Mouse (Mus musculus) heart, embryonic 11.5 days (tissue): ENCODE measurements at regions not wholly inside any gene's neighbourhood (a gene's known extent, or its start where the extent isn't known, plus 50 kb on each side); places are given as distances from the start of the nearest gene placed in this dataset.

ENCODE experiments used
- ATAC-seq: fragments of 200-750 bp; cut with Nextera tagmentation; replicated peaks from 2 replicates; pipeline ENCODE4 v1.8.0; 2017; ENCODE audit warnings: moderate library complexity; ENCODE audit not compliant: insufficient number of reproducible peaks, low FRiP score, low TSS enrichment
- H3K27ac ChIP-seq: fragments of 300-500 bp; sonication (generic); 2 replicates; pipeline ENCODE4 v1.5.1; 2014; ENCODE audit warnings: mild to moderate bottlenecking, low read depth, low read length
- H3K27me3 ChIP-seq: fragments of 300-500 bp; sonication (generic); 2 replicates; pipeline ENCODE4 v1.6.1; 2014; ENCODE audit warnings: mild to moderate bottlenecking, low read length, mixed read lengths; ENCODE audit not compliant: control insufficient read depth, insufficient read depth
- H3K36me3 ChIP-seq: fragments of 300-500 bp; sonication (generic); 2 replicates; pipeline ENCODE4 v1.6.1; 2014; ENCODE audit warnings: mild to moderate bottlenecking, low read length, moderate library complexity, mixed read lengths; ENCODE audit not compliant: control insufficient read depth, insufficient read depth
- H3K4me1 ChIP-seq: fragments of 300-500 bp; sonication (generic); 2 replicates; pipeline ENCODE4 v1.6.1; 2014; ENCODE audit warnings: low read length; ENCODE audit not compliant: control insufficient read depth, insufficient read depth
- H3K4me2 ChIP-seq: fragments of 300-500 bp; sonication (generic); 2 replicates; pipeline ENCODE4 v1.6.1; 2014; ENCODE audit warnings: mild to moderate bottlenecking, moderate library complexity
- H3K4me3 ChIP-seq: fragments of 300-500 bp; sonication (generic); 2 replicates; pipeline ENCODE4 v1.5.1; 2014; ENCODE audit warnings: low read depth, low read length
- H3K9ac ChIP-seq: fragments of 300-500 bp; sonication (generic); 2 replicates; pipeline ENCODE4 v1.6.1; 2014; ENCODE audit warnings: mild to moderate bottlenecking, low read depth, low read length, moderate library complexity
- H3K9me3 ChIP-seq: fragments of 300-500 bp; sonication (generic); replicated peaks from 2 replicates; pipeline ENCODE4 v1.6.1; 2016; ENCODE audit warnings: low read length; ENCODE audit not compliant: control insufficient read depth
- WGBS: fragments of 180-500 bp; shearing (Covaris S2); extraction: QIAGEN DNeasy Blood & Tissue Kit; methylation state at CpG from one replicate; pipeline ENCODE4 v1.1.7; 2014; ENCODE audit not compliant: insufficient replicate concordance; 5-methylcytosine and 5-hydroxymethylcytosine counted together

DNA sequence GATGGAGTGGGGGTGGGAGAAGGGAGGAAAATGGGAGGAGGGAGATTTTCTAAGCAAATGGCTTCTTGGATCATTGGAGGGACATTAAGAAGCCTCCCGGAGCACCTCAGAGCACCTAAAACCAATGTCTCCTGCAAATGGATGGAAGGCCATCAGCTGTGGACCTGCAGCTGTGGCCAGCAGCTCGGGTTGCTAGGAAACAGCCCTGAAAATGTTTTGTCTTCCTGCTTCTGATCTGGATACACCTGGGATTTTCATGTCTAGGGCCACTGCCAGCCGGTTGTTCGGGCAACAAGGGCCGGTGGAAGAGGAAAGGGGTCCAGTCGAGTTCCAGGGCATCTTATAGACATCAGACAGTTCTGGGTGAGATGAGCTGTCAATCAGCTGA lies 330.8 kb upstream of the Zmiz1 start:
- 71% methylated on average over 6 of the region's 6 CpGs for WGBS
- no peaks in the 10 kb centered on the region for H3K4me1 ChIP-seq
- ATAC-seq = no peak
- no peak overlapping the region for H3K4me3 ChIP-seq
- H3K4me2 ChIP-seq = no peak overlapping the region
- H3K9me3 ChIP-seq = no peaks in the 10 kb centered on the region; the same call in 1 of the 2 replicates
- H3K27ac ChIP-seq = no peak overlapping the region
- H3K27me3 ChIP-seq = no peaks in the 10 kb centered on the region
- H3K9ac ChIP-seq = no peak overlapping the region
- no peaks in the 10 kb centered on the region for H3K36me3 ChIP-seq

GRCm38 (mm10) chr14:25135371-25135770 lies 323.6 kb upstream of the Zmiz1 start:
- 88% methylated on average over 3 of the region's 3 CpGs for WGBS
- Histone ChIP-seq H3K27me3 (no peaks in the 10 kb centered on the region), H3K27ac (no peak overlapping the region), H3K9me3 (peaks cover 11% of the 10 kb centered on the region; the same call in 1 of the 2 replicates), H3K4me1 (peaks cover 9% of the 10 kb centered on the region), H3K4me2 (no peak overlapping the region), H3K4me3 (no peak overlapping the region), H3K36me3 (no peaks in the 10 kb centered on the region), H3K9ac (no peak overlapping the region)
- ATAC-seq = no peak

- H3K27me3 ChIP-seq = no peaks in the 10 kb centered on the region
- H3K4me2 ChIP-seq = no peak overlapping the region
- H3K4me3 ChIP-seq = no peak overlapping the region
- peaks cover 15% of the 10 kb centered on the region for H3K4me1 ChIP-seq
- no peak overlapping the region for H3K27ac ChIP-seq
- H3K9ac ChIP-seq = no peak overlapping the region
- peaks cover 11% of the 10 kb centered on the region; the same call in 1 of the 2 replicates for H3K9me3 ChIP-seq
- H3K36me3 ChIP-seq = no peaks in the 10 kb centered on the region
- ATAC-seq = no peak
- 87% methylated on average over 8 of the region's 8 CpGs for WGBS
Measured at GRCm38 (mm10) chr14:25137312-25137711, 321.7 kb upstream of the Zmiz1 start.

- Histone ChIP-seq H3K9me3 (peaks cover 11% of the 10 kb centered on the region; the same call in 1 of the 2 replicates), H3K4me1 (peaks cover 15% of the 10 kb centered on the region), H3K4me2 (no peak overlapping the region), H3K4me3 (no peak overlapping the region), H3K27ac (no peak overlapping the region), H3K9ac (no peak overlapping the region), H3K27me3 (no peaks in the 10 kb centered on the region), H3K36me3 (no peaks in the 10 kb centered on the region)
- no peak for ATAC-seq
- WGBS = 51% methylated on average over 3 of the region's 3 CpGs
Measured at GRCm38 (mm10) chr14:25138485-25138884, 320.5 kb upstream of the Zmiz1 start.

- no peak overlapping the region for H3K4me3 ChIP-seq
- no peaks in the 10 kb centered on the region for H3K27me3 ChIP-seq
- H3K4me2 ChIP-seq = no peak overlapping the region
- no peak overlapping the region for H3K9ac ChIP-seq
- no peak overlapping the region for H3K27ac ChIP-seq
- H3K36me3 ChIP-seq = no peaks in the 10 kb centered on the region
- peaks cover 15% of the 10 kb centered on the region for H3K4me1 ChIP-seq
- ATAC-seq = no peak
- H3K9me3 ChIP-seq = no peaks in the 10 kb centered on the region
- 49% methylated on average over 9 of the region's 9 CpGs for WGBS
Measured at GRCm38 (mm10) chr14:25141933-25142332, 317.1 kb upstream of the Zmiz1 start.

- Histone ChIP-seq H3K4me3 (no peak overlapping the region), H3K9me3 (no peaks in the 10 kb centered on the region), H3K36me3 (no peaks in the 10 kb centered on the region), H3K4me1 (peaks cover 15% of the 10 kb centered on the region), H3K27ac (no peak overlapping the region), H3K9ac (no peak overlapping the region), H3K27me3 (no peaks in the 10 kb centered on the region), H3K4me2 (no peak overlapping the region)
- ATAC-seq = no peak
- WGBS = 89% methylated on average over 4 of the region's 4 CpGs
Measured at GRCm38 (mm10) chr14:25143051-25143450, 315.9 kb upstream of the Zmiz1 start.

GRCm38 (mm10) chr14:25147731-25148130 lies 311.3 kb upstream of the Zmiz1 start:
- H3K4me1 ChIP-seq = peaks cover 5% of the 10 kb centered on the region; the same call in 1 of the 2 replicates
- no peaks in the 10 kb centered on the region for H3K36me3 ChIP-seq
- 82% methylated on average over 2 of the region's 2 CpGs for WGBS
- H3K9ac ChIP-seq = no peak overlapping the region
- H3K4me2 ChIP-seq = no peak overlapping the region
- no peak for ATAC-seq
- H3K27me3 ChIP-seq = no peaks in the 10 kb centered on the region
- no peaks in the 10 kb centered on the region for H3K9me3 ChIP-seq
- no peak overlapping the region for H3K4me3 ChIP-seq
- no peak overlapping the region for H3K27ac ChIP-seq

DNA sequence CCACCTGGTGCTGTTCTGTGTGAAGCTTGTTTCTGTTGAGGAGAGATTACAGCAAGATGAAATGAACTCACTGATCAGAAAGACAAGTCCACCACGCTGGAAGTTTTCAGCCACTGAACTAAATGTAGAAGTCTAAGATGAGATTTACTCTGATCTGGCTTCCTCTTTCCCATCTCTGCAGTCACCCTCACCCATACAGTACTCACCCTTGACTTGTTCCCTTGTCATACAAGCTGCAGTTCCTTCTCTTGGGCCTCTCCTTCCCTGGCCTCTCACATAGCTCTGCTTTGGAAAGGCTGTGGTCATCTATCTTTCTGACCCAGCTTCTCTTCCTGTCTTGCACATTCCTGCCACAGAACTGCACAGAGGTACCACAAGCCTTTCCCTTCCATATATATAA lies 308.0 kb upstream of the Zmiz1 start:
- Histone ChIP-seq H3K27ac (no peak overlapping the region), H3K9me3 (no peaks in the 10 kb centered on the region), H3K36me3 (no peaks in the 10 kb centered on the region), H3K27me3 (no peaks in the 10 kb centered on the region), H3K4me1 (peaks cover 31% of the 10 kb centered on the region), H3K4me2 (no peak overlapping the region), H3K9ac (no peak overlapping the region), H3K4me3 (no peak overlapping the region)
- ATAC-seq = no peak
- 68% methylated on average over 1 of the region's 1 CpGs for WGBS

DNA sequence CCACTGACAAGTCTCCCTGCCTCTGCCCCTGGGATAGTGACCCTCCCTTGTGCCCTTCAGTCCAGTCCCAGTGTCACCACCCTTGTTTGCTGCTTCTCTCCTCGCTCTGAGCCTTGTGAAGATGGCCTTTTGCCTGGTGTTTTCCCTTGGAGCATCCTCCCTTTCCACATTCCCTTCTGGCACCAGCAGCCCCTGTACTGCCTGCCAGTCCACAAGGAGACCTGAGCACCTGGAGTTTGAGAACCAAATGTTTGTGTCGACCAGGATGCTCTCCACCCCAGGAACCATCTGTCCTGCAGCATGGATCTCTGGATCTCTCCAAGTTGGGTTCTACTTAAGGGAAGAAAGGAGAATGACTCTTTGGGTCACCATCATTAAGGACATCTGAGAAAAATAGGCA lies 307.5 kb upstream of the Zmiz1 start:
- Histone ChIP-seq H3K27ac (no peak overlapping the region), H3K9ac (no peak overlapping the region), H3K4me1 (peaks cover 36% of the 10 kb centered on the region), H3K27me3 (no peaks in the 10 kb centered on the region), H3K4me2 (no peak overlapping the region), H3K9me3 (no peaks in the 10 kb centered on the region), H3K36me3 (no peaks in the 10 kb centered on the region), H3K4me3 (no peak overlapping the region)
- ATAC-seq = no peak
- WGBS = 69% methylated on average over 2 of the region's 2 CpGs
